Mouse (Mus musculus) lung, embryonic 16.5 days (tissue): ENCODE results near the gene Trp53i13. TPM values are rescaled to one million over a fixed set of nuclear protein-coding genes. Genes with fewer than 3 reads are reported as not detected.
A peak's percentile ranks its signal among the peaks of the same experiment; 100 is the strongest.

Experiments used
- ATAC-seq: fragments of 200-750 bp; cut with Nextera tagmentation; 2 replicates; pipeline ENCODE4 v1.8.0; 2017; ENCODE audit warnings: low read depth, mild to moderate bottlenecking, moderate library complexity
- H3K27ac ChIP-seq: fragments of 300-500 bp; sonication (generic); 2 replicates; pipeline ENCODE4 v1.5.1; 2014; ENCODE audit warnings: mild to moderate bottlenecking, control low read depth, low read length
- H3K27me3 ChIP-seq: fragments of 300-500 bp; sonication (generic); 2 replicates; pipeline ENCODE4 v1.6.1; 2014; ENCODE audit warnings: low read depth, low read length, mixed read lengths; ENCODE audit not compliant: control insufficient read depth, insufficient read depth
- H3K36me3 ChIP-seq: fragments of 300-500 bp; sonication (generic); 2 replicates; pipeline ENCODE4 v1.6.1; 2014; ENCODE audit warnings: low read length; ENCODE audit not compliant: control insufficient read depth, insufficient read depth
- H3K4me1 ChIP-seq: fragments of 300-500 bp; sonication (generic); replicated peaks from 2 replicates; pipeline ENCODE4 v1.6.1; 2014; ENCODE audit warnings: low read length, mixed read lengths; ENCODE audit not compliant: control insufficient read depth, insufficient read depth
- H3K4me2 ChIP-seq: fragments of 300-500 bp; sonication (generic); 2 replicates; pipeline ENCODE4 v1.6.1; 2014; ENCODE audit warnings: low read depth, low read length, control low read depth
- H3K4me3 ChIP-seq: fragments of 300-500 bp; sonication (generic); 2 replicates; pipeline ENCODE4 v1.5.1; 2014; ENCODE audit warnings: mild to moderate bottlenecking, low read length, control low read depth
- H3K9ac ChIP-seq: fragments of 300-500 bp; sonication (generic); 2 replicates; pipeline ENCODE4 v1.6.1; 2014; ENCODE audit warnings: low read length, control low read depth
- H3K9me3 ChIP-seq: fragments of 300-500 bp; sonication (generic); 2 replicates; pipeline ENCODE4 v1.6.1; 2016; ENCODE audit warnings: low read length; ENCODE audit not compliant: control insufficient read depth
- WGBS: fragments of 180-500 bp; shearing (Covaris S2); extraction: QIAGEN DNeasy Blood & Tissue Kit; methylation state at CpG from one replicate; pipeline ENCODE4 v1.1.7; 2014; 5-methylcytosine and 5-hydroxymethylcytosine counted together
- polyA plus RNA-seq: library from polyadenylated mRNA; unstranded; fragments of >200 nt; fragmentation: Nextera tagmentation; extraction: Ambion mirVana; gene quantifications from 2 replicates; pipeline ENCODE4 v1.2.1, GENCODE M21; 2015

The Trp53i13 gene
- polyA plus RNA-seq, 1 experiment from 2014 or later = 31.3 TPM

GRCm38 (mm10) chr11:77511336-77511735, 4.4 kb downstream of the Trp53i13 start:
- no peaks in the 10 kb centered on the region for H3K9me3 ChIP-seq
- no peak overlapping the region for H3K9ac ChIP-seq
- H3K4me3 ChIP-seq = no peak overlapping the region
- peaks cover 41% of the 10 kb centered on the region for H3K4me1 ChIP-seq
- 71% methylated on average over 5 of the region's 5 CpGs for WGBS
- H3K36me3 ChIP-seq = peaks cover 2% of the 10 kb centered on the region; the same call in 1 of the 2 replicates
- no peak for ATAC-seq
- no peak overlapping the region for H3K27ac ChIP-seq
- no peak overlapping the region for H3K4me2 ChIP-seq
- H3K27me3 ChIP-seq = peaks cover 8% of the 10 kb centered on the region; the same call in 1 of the 2 replicates

- Histone ChIP-seq H3K27me3 (no peaks in the 10 kb centered on the region), H3K36me3 (peaks cover 24% of the 10 kb centered on the region), H3K9ac (peak overlapping the region; percentile 66), H3K4me3 (peak overlapping the region; percentile 46), H3K4me2 (peak overlapping the region; percentile 88), H3K27ac (no peak overlapping the region), H3K9me3 (no peaks in the 10 kb centered on the region), H3K4me1 (peaks cover 16% of the 10 kb centered on the region)
- 20% methylated on average over 48 of the region's 49 CpGs for WGBS
- peak; percentile 66 for ATAC-seq
These were observed 7.4 kb downstream of the Trp53i13 start for GRCm38 (mm10) chr11:77508068-77509021.

- H3K27ac ChIP-seq = no peak overlapping the region
These were observed 8.4 kb downstream of the Trp53i13 start for GRCm38 (mm10) chr11:77507426-77507825.

GRCm38 (mm10) chr11:77506941-77507340, 8.8 kb downstream of the Trp53i13 start:
- Histone ChIP-seq H3K27ac (no peak overlapping the region), H3K36me3 (peaks cover 26% of the 10 kb centered on the region), H3K9ac (no peak overlapping the region), H3K4me1 (peaks cover 11% of the 10 kb centered on the region), H3K9me3 (no peaks in the 10 kb centered on the region), H3K27me3 (no peaks in the 10 kb centered on the region), H3K4me3 (no peak overlapping the region), H3K4me2 (no peak overlapping the region)
- no peak for ATAC-seq
- 84% methylated on average over 6 of the region's 6 CpGs for WGBS

More at GRCm38 (mm10) chr11:77507426-77507825, 8.4 kb downstream of the Trp53i13 start:
- no peak for ATAC-seq
- 61% methylated on average over 4 of the region's 4 CpGs for WGBS
- no peaks in the 10 kb centered on the region for H3K27me3 ChIP-seq
- no peak overlapping the region for H3K9ac ChIP-seq
- H3K4me1 ChIP-seq = peaks cover 15% of the 10 kb centered on the region
- no peak overlapping the region for H3K4me2 ChIP-seq
- H3K9me3 ChIP-seq = no peaks in the 10 kb centered on the region
- H3K36me3 ChIP-seq = peaks cover 26% of the 10 kb centered on the region
- no peak overlapping the region for H3K4me3 ChIP-seq

- Histone ChIP-seq H3K4me1 (peaks cover 6% of the 10 kb centered on the region), H3K9me3 (no peaks in the 10 kb centered on the region), H3K4me2 (no peak overlapping the region), H3K36me3 (peaks cover 26% of the 10 kb centered on the region), H3K27ac (no peak overlapping the region), H3K9ac (no peak overlapping the region), H3K4me3 (no peak overlapping the region), H3K27me3 (no peaks in the 10 kb centered on the region)
- no peak for ATAC-seq
- 84% methylated on average over 14 of the region's 14 CpGs for WGBS
These were observed 9.5 kb downstream of the Trp53i13 start for GRCm38 (mm10) chr11:77506273-77506672.

GRCm38 (mm10) chr11:77505291-77505980, 10.3 kb downstream of the Trp53i13 start:
- no peak overlapping the region for H3K27ac ChIP-seq
- no peak for ATAC-seq
- H3K4me3 ChIP-seq = no peak overlapping the region
- H3K4me2 ChIP-seq = no peak overlapping the region
- H3K9ac ChIP-seq = no peak overlapping the region
- H3K4me1 ChIP-seq = peaks cover 9% of the 10 kb centered on the region
- H3K27me3 ChIP-seq = no peaks in the 10 kb centered on the region
- no peaks in the 10 kb centered on the region for H3K9me3 ChIP-seq
- peaks cover 29% of the 10 kb centered on the region for H3K36me3 ChIP-seq
- WGBS = 87% methylated on average over 22 of the region's 22 CpGs

GRCm38 (mm10) chr11:77504377-77504776, 11.4 kb downstream of the Trp53i13 start:
- Histone ChIP-seq H3K9me3 (no peaks in the 10 kb centered on the region), H3K27me3 (no peaks in the 10 kb centered on the region), H3K4me1 (peaks cover 10% of the 10 kb centered on the region), H3K27ac (no peak overlapping the region), H3K9ac (no peak overlapping the region), H3K4me3 (no peak overlapping the region), H3K36me3 (peaks cover 33% of the 10 kb centered on the region), H3K4me2 (no peak overlapping the region)
- ATAC-seq = no peak
- 85% methylated on average over 19 of the region's 19 CpGs for WGBS

- 59% methylated on average over 3 of the region's 3 CpGs for WGBS
- peaks cover 33% of the 10 kb centered on the region for H3K36me3 ChIP-seq
- H3K4me1 ChIP-seq = peaks cover 10% of the 10 kb centered on the region
- ATAC-seq = peak; percentile 27
- no peak overlapping the region for H3K4me2 ChIP-seq
- H3K9ac ChIP-seq = no peak overlapping the region
- H3K4me3 ChIP-seq = no peak overlapping the region
- no peaks in the 10 kb centered on the region for H3K27me3 ChIP-seq
- H3K27ac ChIP-seq = no peak overlapping the region
- no peaks in the 10 kb centered on the region for H3K9me3 ChIP-seq
These were observed 12.3 kb downstream of the Trp53i13 start for GRCm38 (mm10) chr11:77503511-77503910.

GRCm38 (mm10) chr11:77502481-77502880, 13.3 kb downstream of the Trp53i13 start:
- ATAC-seq = no peak

More at GRCm38 (mm10) chr11:77502481-77502880, 13.3 kb downstream of the Trp53i13 start:
- no peak overlapping the region for H3K9ac ChIP-seq
- no peak overlapping the region for H3K4me3 ChIP-seq
- peaks cover 33% of the 10 kb centered on the region for H3K36me3 ChIP-seq
- H3K4me2 ChIP-seq = no peak overlapping the region
- peaks cover 16% of the 10 kb centered on the region for H3K4me1 ChIP-seq
- H3K27me3 ChIP-seq = no peaks in the 10 kb centered on the region
- WGBS = 65% methylated on average over 6 of the region's 6 CpGs
- H3K27ac ChIP-seq = no peak overlapping the region
- H3K9me3 ChIP-seq = no peaks in the 10 kb centered on the region
